Mouse (Mus musculus) Muller cell, postnatal 12 days (primary cell): ENCODE measurements around the gene Zdhhc9.

Experiments used
- DNase-seq: peaks from one replicate; pipeline ENCODE4 v3.0.0-alpha.2; 2015; ENCODE audit errors: inconsistent ontology term

Gene Zdhhc9

DNA sequence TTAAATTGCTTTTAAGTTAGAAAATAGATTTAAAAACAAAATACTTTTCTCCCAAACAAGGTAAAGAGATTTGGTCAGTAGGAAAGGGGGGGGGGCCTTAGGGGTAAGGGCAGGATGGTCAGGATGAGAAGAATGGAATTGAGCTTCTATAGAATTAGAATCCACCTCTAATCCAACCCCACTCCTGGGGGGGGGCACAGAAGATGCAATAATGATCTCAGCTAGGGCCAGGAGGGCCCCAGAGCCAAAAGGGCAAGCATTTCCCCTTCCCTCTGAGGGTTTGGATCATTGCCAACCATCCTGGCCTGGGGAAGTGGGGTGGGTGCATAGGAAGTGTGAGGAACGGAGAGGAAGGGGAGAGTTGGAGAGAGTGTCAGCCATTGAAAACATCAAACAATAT, 38.3 kb downstream of the Zdhhc9 start:
- DNase-seq, result no peak

DNA sequence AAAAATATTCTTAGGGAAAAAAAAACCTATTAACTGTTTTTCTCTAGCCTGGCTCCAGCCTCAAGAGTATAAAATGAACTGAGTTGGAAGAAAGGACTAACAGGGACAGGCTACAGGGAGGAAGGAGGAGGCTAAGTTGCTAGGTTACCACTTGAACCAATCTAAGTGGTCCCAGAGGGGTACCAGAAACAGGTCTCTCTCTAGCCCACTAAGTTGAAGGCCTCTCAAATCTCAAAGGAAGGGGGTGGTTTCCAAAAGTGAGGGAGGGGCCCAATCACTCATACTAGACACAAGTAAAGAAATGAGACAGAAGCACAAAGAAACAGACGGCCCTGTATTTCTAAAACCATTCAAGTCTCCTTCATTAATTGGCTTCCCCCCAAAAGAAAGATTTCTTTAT, 38.8 kb downstream of the Zdhhc9 start:
- no peak for DNase-seq

DNA sequence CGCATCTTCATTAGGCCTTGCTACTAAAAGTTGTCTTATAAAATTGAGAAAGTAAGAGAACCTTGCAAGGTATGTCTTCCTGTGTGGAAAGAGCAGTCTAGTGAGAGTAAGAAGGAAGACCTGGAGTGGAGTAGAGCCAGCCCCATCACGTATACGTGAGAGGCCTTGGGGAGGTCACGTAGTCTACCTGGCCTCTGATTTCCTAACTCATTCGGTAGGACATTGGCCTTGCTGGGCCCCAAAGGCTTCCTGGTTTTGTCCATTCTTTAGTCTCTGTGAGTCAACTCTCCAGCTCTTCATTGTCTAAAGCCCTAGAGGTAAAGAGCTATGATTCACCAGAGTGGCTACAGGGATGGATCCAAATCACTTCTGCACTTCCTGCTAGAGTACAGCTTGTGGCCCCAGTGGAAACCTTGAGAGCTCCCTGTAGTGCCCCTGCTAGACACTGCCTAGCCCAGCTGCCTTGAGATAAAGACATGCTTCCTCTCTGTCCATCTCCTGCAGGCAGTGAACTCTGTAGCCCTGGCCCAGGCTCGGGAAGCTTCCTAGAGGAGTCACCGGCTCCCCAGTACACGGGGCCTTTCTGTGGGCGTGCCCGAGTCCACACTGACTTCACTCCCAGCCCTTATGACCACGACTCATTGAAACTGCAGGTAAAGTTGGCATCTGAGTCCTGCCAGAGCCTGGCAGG, 50.3 kb downstream of the Zdhhc9 start:
- no peak for DNase-seq

DNA sequence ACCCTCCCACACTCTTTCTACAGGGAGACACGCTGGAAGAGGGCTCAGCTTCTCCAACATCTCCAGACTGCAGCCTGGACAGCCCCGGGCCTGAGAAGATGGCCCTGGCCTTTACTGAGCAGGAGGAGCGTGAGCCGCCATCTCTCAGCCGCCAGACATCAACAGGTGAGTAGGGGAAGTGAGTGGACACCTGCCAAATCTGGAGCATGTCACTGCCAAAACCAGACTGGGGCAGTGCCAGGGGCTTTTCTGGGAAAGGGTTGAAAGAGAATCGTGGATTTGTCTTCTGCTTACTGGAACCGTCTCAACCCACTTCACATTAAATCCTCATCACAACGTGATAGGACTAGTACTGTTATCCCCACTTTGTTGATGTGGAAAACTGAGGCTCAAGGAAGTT, 51.3 kb downstream of the Zdhhc9 start:
- DNase-seq, result no peak

DNA sequence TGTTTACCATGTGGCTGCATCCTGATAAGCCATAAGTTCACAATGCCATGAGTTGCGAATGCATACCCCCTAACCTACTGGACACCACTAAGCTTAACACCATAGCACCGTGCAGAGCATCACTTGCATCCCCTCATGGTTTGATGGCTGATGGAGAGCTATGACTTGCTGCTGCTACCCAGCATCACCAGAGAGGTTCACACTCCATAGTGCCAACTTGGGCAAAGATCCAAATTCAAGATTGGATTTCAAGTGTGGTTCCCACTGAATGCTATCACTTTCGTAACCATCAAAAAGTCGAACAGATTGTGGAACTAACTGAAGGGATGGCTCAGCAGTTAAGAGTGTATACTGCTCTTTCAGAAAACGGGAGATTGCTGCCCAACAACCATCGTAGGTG, 53.2 kb downstream of the Zdhhc9 start:
- no peak for DNase-seq

DNA sequence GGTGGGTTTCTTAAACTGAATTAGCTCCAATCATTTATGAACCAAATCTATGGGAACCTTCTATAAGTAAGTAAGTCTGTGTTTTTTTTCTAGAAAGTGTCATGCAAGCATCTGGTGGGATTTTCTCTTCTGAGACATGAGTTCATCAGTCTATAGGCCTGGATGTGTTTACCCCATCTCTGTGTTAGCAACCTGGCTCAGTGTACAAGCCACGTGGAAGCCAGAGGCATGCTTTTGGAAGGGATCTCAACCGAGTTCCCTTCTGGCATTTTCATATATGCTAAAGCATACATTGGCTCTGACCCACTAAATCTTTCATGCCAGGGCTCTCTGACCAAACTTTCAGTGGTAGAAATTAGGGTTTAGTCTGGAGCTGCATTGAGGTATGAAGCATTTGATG, 54.7 kb downstream of the Zdhhc9 start:
- DNase-seq, result no peak

DNA sequence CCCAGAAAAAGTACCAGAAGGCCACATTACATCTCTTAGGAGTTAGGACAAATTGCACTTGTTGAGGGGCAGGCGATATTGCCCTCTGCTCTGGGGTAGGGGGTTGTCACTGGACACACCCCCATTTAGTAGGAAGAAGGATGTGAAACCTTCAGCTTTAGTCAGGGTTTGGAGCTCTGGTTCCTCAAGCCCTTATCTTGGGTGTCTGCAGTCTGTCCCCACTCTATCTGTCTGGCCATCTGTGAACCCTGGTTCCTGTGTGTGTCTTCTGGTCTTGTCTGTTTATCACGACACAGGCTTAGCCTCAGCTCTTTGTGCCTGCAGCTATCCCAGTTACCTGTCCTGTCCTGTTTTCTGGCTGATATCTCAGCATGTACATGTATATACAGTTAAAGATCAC, 55.3 kb downstream of the Zdhhc9 start:
- no peak for DNase-seq

DNA sequence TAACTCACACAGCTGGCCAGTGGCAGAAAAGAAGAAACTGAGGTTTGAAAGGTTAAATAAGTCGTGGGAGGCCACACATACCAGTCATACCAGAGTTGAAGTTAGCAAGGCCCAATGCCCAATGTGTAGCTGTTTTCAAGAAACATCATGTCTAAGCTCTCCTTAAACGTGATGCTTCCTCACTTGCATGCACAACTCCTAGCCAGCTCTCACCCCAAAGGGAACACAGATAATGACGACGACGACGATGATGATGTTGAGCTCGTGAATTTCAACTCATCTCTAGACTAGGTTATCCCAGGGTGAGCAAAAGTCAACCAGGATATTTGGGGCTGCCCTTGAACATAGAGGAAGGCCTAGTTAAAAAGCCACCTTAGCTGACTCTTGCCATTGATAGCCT, 56.6 kb downstream of the Zdhhc9 start:
- DNase-seq, result no peak

DNA sequence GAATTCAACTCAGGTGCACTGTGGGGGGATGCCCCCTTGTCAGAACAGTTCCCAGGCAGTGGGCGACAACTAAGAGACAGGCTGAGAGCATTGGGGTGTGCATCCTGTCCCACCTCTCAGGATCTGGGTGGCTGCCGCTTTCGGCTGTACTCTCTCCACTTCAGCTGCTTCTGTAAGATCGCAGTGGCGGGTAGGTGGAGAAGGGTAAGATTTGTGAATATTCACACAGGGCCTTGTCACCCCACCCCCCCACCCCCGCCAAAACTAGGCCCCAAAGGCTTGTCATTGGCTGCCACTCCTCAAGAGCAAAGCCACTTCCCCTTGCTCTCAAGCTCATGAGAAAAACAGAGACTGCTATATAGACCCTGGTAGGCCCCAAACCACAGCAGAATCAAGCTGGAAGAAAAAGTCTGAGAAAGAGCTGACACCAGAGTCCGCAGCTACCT, 60.9 kb downstream of the Zdhhc9 start:
- no peak for DNase-seq

DNA sequence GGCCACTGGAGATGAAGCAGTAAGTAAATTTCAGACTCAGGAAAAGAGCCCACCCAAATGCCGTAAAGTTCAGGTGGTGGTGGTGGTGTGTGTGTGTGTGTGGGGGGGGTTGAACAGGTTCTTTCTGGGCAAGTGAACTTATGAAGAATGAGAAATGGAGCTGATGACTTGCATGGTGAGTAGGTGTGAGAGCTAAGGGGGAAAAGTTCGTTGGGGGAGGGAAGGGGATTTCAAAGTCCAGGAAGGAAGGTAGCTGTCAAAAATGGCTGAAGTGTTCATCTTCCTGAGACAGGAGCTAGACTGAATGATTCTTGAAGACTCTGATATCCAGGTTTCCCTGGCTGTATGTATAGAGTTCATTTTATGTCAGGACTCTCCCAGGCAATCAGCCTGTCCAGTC, 61.5 kb downstream of the Zdhhc9 start:
- no peak for DNase-seq

DNA sequence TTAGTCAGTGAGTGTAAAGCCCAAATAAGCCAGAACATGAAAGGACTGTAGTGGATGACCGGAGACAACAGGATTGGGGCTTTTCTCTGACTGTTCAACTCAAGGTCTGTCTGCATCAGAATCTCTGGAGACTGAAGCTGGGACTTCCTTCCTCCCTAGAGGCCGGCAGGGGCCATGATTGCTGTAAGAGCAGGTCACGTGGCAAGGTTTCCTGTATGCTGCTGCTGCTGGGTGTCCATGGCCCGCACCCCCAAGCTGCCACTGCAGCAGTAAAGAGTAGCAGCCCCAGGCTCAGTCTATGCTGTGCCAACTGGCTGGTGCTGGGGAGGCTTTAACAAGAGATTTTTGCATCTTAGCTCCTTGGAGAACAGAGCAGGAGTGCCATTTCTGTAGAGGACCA, 62.4 kb downstream of the Zdhhc9 start, which contains the start of gene Sash3:
TSS of gene Sash3 (plus strand) at position 175 of the 400 bp plus-strand sequence.
- DNase-seq, result no peak

DNA sequence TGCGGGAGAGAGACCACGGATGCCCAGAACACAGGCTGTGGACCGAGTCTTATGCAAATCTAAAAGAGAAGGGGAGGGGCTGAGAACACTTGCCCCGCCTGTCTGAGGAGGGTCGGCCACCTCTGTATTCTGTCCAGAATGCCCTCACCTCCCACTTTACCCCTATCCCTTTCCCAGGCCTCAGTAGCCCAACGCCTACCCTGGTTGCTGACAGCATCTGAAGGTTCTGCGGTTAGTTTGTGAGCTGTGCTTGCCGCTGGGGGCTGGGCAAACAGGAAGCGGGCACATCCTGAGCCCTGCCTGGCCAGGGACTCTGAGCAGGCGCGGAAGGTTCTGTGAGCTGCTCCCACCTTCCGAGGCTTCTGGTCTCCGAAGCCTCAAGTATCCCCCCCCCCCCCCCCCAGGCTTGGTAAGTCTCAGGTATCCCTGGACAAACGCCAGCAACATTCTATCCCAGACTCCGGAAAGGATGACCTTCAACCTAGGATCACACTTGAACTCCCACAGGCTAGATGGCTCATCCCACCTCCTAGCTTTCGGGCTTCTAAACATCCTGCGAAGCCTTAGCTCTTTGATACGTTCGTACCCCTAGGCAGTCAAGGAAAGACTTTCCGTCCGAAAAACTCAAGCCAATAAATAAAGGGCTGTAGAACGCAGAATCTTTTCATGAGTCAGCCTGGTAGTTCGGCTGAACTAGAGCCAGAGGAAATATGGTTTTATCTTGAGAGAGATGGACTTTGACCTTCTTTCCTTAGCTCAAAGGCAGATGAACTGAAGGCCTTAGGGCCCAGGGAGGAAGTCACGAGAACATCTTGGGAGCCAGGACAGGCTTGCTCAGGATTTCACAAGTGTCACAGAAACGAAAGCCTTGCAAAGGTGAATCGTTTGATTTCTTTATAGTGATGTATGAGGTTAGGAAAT, 65.0 kb downstream of the Zdhhc9 start:
- no peak for DNase-seq

DNA sequence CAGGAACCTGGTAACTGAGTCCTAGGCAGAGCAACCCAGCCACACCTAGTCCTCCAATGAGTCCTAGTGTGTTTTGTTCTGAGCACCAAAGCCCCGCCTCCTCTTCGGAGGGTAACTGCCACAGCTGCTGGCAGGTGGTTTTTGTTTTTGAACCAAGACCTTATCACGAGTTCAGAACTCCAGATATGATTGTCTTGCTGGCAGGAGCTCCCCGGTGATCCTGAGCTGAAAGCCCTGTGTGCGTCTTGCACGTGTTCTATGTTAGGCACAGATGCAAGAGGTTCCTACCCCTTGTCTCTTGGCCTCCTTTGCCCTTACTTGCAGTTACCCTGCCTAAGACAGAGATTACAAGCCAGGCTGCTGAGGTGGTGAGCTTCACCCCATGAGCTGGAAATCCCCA, 67.2 kb downstream of the Zdhhc9 start:
- DNase-seq, result no peak

DNA sequence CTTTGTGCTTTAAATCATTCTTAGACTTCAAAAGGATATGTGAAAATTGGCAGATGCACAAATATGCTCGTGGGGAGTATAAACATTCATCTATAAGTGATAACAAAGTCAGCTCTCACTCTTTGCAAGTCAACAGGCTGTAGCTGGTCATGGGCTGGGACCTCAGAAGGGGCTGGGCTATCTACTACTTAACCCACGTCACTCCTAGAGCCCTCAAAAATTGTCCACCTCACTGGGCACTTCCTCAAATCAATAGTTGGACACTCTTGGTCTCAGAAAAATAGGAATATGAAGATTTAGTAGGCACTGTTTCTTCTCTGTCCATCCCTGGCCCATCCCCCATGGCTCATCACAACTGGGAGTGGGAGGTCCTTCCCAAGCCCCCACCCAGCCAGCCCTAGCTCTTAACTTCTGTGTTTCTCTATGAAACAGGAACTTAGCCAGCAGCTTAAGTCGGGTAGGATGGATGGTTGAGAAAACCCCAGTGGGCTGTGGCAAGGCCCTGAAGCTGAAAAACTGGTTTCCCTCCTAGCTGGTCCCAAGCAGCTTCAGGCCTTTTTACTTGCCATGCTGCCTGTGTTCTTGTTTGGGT, 68.3 kb downstream of the Zdhhc9 start:
- DNase-seq, result no peak

DNA sequence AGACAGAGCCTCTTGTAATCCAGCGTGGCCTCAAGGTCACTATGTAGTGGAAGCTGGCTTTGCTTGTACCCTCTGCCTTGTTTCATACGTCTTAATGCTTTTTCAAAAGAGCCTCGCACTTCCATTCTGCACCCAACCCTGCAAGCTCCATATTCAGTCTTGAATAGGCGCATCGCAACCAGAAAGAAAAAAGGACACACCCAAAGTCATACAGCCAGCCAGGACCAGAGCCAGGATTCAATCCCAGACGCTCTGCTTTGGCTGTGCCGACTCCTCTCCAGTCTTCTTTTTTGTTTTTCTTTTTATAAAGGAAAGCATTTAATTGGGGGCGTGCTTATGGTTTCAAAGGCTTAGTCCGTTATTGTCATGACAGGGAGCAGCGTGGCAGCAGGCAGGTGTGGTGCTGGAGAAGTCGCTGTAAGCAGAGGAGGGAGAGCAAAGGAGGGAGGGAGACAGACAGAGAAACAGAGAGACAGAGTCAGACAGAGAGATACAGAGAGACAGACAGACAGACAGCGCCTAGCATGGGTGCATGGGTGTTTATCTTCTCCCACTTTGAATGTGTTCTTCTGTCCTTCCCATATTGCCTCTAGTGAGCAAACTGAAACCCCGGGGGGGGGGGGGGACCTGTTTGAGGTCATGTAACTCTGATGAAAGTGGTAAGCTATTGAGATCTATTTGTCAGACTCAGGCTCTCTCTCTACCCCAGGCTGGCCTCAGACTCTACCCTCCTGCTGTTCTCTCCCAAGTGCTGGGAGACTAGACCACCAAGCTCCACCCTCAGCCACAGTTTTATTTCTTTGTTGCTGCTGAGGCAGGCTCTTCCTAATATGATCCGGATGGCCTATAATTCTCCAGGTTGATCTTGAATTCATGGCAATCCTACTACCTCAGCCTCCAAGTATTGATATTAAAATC, 69.1 kb downstream of the Zdhhc9 start:
- no peak for DNase-seq

DNA sequence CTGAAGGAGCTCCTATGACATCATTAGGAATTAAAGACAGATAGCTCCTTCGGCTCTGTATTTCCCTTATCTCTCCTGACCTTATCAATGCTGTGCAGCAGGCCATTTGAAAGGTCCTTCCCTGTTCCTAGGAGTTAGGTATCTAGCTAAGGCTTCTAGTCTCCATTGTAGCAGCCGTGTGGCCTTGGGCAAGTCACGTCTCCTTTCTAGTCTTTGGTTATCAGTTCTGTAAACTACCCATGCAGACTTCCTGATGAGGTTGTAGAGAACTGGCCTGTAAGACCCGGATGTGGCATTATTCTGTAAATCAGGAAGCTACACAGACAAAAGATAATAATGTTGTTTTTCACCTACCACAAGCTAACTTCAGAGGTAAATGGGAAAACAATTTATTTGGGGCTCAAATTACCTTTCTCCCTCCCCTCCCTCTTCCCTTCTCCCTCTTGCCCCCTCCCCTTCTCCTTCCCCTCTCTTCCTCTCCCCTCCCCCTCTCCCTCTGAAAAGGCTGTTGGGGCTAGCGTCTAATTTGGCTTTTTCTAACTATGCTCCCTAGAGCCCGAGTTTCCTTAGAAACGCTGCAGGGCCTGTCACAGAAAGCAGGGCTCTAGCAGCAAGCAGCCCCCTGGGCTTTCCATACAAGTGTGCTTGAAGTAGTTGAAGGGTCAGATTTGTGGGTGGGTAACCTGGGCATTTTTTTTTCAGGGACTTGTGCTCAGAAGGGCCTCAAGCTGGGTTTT, 70.0 kb downstream of the Zdhhc9 start:
- no peak for DNase-seq

DNA sequence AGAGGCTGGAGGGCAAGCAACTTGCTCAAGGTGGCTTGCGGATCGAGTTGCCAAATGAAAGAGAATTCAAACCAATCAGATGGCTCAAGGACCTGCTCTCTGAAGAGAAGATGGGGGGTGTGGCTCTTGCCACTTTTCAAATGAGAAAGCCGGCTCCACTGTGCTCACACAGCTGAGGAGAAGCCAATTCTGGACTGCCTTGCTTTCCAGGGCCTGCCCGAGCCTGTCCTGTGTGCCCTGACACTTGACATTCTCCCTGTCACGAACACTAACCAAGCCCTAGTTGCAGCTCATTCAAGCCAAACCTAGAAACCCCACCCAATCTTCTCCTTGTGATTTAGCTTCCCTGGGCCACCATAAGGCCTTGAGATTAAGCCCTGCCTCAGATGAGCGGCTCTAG, 70.7 kb downstream of the Zdhhc9 start:
- no peak for DNase-seq

DNA sequence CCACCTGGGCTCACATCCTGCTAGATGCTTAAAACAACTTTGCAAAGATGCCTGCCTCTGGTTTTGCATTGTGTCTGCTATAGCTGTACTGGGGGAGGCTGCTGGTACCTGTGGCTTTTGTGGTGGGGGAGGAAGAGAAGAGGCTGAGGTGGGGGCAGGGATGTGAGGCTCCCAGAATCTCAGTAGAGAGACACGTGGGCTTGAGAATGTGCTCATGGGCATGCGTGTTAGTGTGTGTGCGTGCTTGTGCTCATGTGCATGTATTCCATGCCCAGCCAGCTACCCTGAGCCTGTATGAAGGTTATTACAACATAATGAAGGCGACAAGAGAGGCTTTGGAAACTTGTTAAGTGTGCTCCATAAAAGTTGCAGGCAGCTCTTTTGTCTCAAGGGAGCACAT, 71.7 kb downstream of the Zdhhc9 start:
- no peak for DNase-seq

DNA sequence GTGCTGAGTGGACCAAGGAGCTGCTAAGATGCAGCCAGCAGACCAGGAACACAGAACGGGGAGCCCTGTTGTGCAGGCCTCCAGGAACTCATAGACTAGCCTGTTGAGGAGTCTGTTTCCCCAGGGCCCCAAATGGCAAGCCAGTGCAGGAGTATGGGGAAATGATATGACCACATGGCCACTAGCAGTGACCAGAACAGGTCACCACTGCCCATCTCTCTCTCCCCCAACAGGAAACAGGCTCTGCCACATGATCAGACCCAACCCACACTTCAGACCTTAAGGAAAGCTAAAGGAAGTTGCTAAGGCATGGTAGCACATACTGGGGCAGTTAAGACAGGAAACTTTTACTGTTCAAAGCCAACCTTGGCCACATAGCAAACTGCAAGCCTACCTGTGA, 79.5 kb downstream of the Zdhhc9 start:
- no peak for DNase-seq

DNA sequence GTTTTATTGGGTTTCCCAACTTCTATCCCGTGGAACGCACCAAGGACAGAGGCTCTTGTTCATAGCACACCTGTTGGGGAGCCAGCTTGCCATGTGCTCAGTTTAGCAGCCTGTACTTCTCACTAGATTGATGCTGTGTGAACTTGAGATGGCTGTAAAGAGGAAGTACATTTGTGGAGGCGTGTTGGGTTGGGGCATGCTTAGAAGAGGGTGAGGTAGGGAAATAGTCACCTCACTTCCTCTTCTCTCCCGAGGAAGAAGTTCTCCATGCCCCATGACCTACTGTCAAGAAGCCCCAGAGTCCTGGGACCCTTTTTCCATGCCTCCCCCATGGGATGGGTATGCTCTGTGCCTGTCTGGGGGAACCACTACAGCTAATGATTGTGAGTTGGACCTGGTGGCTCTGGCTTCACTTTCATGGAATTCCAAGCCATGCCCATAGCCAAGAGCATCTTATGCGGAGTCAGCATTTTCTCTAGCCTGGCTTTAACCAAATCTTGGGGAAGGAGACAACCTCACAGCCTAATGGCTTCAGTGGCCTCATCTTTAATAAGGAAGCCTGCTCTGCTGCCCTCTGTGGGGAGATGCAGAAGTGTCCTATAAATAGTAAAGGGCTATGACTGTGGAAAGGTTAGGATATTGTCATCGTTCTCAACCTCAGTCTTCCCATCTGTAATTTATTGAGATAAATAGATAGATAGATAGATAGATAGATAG, 81.0 kb downstream of the Zdhhc9 start:
- no peak for DNase-seq
